Mouse (Mus musculus) embryonic stem cell, embryonic (primary cell): ENCODE results near the gene Gfi1b.

Experiments
- CTCF ChIA-PET, 4 experiments: fragments of 300-600 bp in 2 of 4; fragments of 350-600 bp in 2 of 4; sonication (Branson Sonifier 250); formaldehyde crosslinking; loops; one replicate each; lab custom pipeline; 2022; ENCODE audit warnings: inconsistent platforms in 2 of 4; lab: Charles Lee
- POLR2A ChIA-PET, 4 experiments: fragments of 300-600 bp in 2 of 4; fragments of 350-600 bp in 2 of 4; sonication (Branson Sonifier 250); formaldehyde crosslinking; loops; one replicate each; lab custom pipeline; 2022; ENCODE audit warnings: antibody characterized with exemption in 4 of 4, inconsistent platforms in 1 of 4; lab: Charles Lee

The Gfi1b gene

GRCm38 (mm10) chr2:28597733-28598547 is 23.8 kb downstream of the Gfi1b start:
- ChIA-PET CTCF (interaction anchor here (0.6 to 3.3 kb wide), 25 partner anchors 8 to 129 kb away, joined by 3 to 24 read pairs (median 4); partner anchors contain the start of genes Gfi1b (in 3 of the 4) and Gtf3c5 (in 1 of the 4)), POLR2A (interaction anchor here (0.5 to 3.2 kb wide), 14 partner anchors 9 to 1571 kb away, joined by 3 to 18 read pairs (median 4); partner anchors contain the start of genes Gtf3c5 (in 2 of the 4) and Tsc1 (in 1 of the 4))

DNA sequence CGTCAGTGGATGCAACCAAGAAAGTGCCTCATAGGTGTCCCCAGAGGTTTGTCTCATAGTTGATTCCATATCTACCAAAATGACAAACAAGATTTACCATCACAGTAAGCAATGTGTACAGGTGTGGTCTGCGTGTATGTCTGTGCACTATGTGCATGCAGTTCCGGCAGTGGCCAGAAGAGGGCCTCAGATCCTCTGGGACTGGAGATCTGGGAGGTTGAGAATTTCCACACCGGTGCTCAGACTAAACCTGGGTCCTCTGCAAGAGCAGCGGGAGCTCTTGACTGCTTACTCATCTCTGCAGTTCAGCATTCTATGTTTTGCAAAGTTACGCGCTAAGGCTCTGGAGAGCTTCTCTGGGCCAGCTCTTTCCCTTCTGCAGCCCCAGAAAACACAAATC is 24.8 kb downstream of the Gfi1b start:
- ChIA-PET CTCF (interaction anchor here (0.6 to 3.3 kb wide), 17 partner anchors 10 to 456 kb away, joined by 3 to 24 read pairs (median 4); partner anchors contain the start of genes Gfi1b (in 2 of the 4) and Gtf3c5 (in 1 of the 4)), POLR2A (interaction anchor here in 3 of 4 experiments (0.6 to 3.2 kb wide), 8 partner anchors 10 to 1359 kb away, joined by 3 to 18 read pairs (median 4); partner anchors contain the start of gene Gtf3c5 (in 1 of the 3))

DNA sequence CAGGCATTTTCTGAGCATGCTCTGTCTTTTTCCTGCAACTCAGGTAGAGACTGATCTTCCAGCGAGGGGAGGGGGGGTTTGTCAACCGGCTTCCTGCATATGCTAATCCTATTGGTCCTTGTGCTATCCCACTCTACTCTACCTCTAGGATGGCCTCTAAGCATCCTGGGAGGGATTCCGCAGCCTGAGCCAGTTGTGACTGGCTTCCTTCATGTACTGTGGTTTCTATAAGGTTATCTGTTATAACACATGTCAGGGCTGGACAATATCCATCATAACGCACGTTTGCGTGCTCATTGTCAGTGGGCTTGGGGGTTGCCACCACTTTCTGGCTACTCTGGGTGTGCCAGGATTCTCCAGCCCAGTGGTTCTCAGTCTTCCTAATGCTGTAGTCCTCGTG is 25.8 kb downstream of the Gfi1b start:
- ChIA-PET CTCF (interaction anchor here in 1 of 4 experiments (2.3 kb wide), 1 partner anchor 13 kb away, joined by 9 read pairs; the partner anchor contains the start of gene Gtf3c5), POLR2A (interaction anchor here in 1 of 4 experiments (0.7 kb wide), 1 partner anchor 58 kb away, joined by 3 read pairs; no protein-coding TSS in a partner anchor)

DNA sequence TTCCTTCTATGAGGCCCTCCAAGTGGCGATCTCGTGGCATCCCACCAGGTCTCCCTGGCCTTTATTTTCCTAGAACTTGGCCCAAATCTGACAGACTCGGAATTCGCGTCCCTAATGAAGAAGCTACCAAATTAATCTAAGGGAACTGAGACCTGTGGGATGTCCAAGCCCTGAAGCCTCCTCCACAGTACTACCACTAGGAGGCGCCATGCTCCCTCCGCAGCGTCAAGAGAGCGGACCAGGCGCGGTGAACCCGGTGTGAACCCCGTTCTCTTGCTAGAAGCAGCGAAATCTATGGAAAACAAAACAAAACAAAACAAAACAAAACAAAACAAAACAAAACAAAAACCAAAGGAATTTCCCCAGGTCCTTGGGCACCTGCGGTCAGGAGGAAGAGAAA is 29.0 kb downstream of the Gfi1b start:
- CTCF ChIA-PET, result interaction anchor here (0.6 to 2.9 kb wide), 43 partner anchors 9 to 450 kb away, joined by 3 to 28 read pairs (median 5); partner anchors contain the start of genes Gfi1b (in 4 of the 4), Gtf3c5 (in 4 of the 4) and Ralgds (in 1 of the 4)
- POLR2A ChIA-PET, result interaction anchor here in 3 of 4 experiments (1.0 to 2.4 kb wide), 8 partner anchors 9 to 76 kb away, joined by 3 to 14 read pairs (median 5); partner anchors contain the start of genes Gfi1b (in 2 of the 3), Gtf3c5 (in 2 of the 3) and Tsc1 (in 1 of the 3)

- CTCF ChIA-PET, result interaction anchor here in 3 of 4 experiments (0.9 to 2.7 kb wide), 6 partner anchors 9 to 80 kb away, joined by 3 to 23 read pairs (median 6); partner anchors contain the start of genes Gfi1b (in 1 of the 3) and Gtf3c5 (in 1 of the 3)
- POLR2A ChIA-PET, result interaction anchor here in 2 of 4 experiments (1.2 to 2.4 kb wide), 3 partner anchors 8 to 49 kb away, joined by 3 to 14 read pairs (median 8); partner anchors contain the start of genes Gfi1b (in 1 of the 2), Gtf3c5 (in 1 of the 2) and Tsc1 (in 1 of the 2)
Measured at GRCm38 (mm10) chr2:28591479-28591878, 30.3 kb downstream of the Gfi1b start.

DNA sequence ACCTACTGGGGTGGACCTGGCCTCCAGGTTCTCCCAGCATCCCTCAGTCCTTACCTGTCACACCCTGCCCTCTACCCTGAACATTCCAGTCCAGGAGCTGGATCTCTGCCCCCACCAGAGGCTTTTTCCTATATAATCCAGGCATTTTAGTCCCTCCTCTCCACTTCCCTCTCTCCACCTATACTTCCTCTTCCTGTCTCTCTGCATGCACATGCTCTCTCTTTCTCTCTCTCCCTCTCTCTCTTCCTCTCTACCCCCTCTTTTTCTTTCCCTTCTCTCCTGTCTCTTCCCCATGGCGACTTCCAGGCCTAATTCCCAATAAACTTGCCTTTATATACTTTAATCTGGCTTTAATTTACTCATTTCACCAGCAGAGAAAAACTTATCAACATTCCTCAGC is 33.2 kb downstream of the Gfi1b start:
- POLR2A ChIA-PET, result no interaction called here

GRCm38 (mm10) chr2:28585730-28586129 is 36.1 kb downstream of the Gfi1b start:
- ChIA-PET CTCF (interaction anchor here in 2 of 4 experiments (0.6 to 1.9 kb wide), 7 partner anchors 21 to 168 kb away, joined by 3 to 9 read pairs (median 3); no protein-coding TSS in a partner anchor), POLR2A (interaction anchor here in 1 of 4 experiments (1.1 to 1.6 kb wide), 3 partner anchors 33 to 55 kb away, joined by 3 to 5 read pairs (median 4); partner anchors contain the start of genes Gfi1b and Tsc1)

More for the DNA sequence above, 33.2 kb downstream of the Gfi1b start:
- CTCF ChIA-PET, result interaction anchor here in 1 of 4 experiments (0.5 to 1.0 kb wide), 2 partner anchors 14 to 34 kb away, joined by 6 read pairs; no protein-coding TSS in a partner anchor

DNA sequence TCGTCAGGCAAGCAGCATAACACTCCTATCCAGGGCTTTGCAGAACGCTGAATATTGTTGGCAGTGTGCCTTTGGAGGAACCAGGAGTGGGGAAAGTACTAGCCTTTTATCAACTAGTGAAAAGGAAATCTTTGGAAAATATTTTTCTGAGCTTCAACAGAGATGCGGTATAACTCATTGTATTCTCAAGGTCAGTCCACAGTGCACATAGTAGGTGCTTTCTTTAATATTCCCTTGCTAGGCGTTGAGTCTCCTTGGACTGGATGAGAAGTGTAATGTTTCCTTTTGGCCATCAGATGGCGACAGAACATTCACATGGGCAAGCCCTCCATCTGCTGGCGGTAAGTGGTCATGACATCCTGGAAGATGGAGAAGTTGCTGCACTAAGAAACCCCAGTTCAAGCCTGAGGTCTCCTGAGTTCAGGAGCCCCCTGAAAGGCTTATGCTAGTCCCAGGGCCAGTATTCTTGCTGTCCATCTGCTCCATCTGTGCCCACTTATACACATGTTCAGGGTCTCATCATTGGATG is 36.7 kb downstream of the Gfi1b start:
- ChIA-PET POLR2A (interaction anchor here in 1 of 4 experiments (1.1 to 1.6 kb wide), 3 partner anchors 34 to 56 kb away, joined by 3 to 5 read pairs (median 4); partner anchors contain the start of genes Gfi1b and Tsc1), CTCF (interaction anchor here in 3 of 4 experiments (0.7 to 1.9 kb wide), 7 partner anchors 23 to 513 kb away, joined by 3 to 9 read pairs (median 4); no protein-coding TSS in a partner anchor)

- ChIA-PET POLR2A (interaction anchor here (0.5 to 3.3 kb wide), 53 partner anchors 9 to 674 kb away, joined by 3 to 24 read pairs (median 5); partner anchors contain the start of genes Ralgds (in 3 of the 4), Tsc1 (in 2 of the 4), Ddx31 (in 1 of the 4) and Gfi1b (in 1 of the 4)), CTCF (interaction anchor here (0.6 to 2.8 kb wide), 39 partner anchors 9 to 469 kb away, joined by 3 to 23 read pairs (median 5); partner anchors contain the start of genes Gfi1b (in 3 of the 4), Mrps2 (in 1 of the 4), Ppp1r26 (in 1 of the 4) and Ralgds (in 1 of the 4))
Measured at GRCm38 (mm10) chr2:28583651-28584050, 38.1 kb downstream of the Gfi1b start, which contains the start of gene Gtf3c5. TSS of gene Gtf3c5 (minus strand) at chr2:28583751.

DNA sequence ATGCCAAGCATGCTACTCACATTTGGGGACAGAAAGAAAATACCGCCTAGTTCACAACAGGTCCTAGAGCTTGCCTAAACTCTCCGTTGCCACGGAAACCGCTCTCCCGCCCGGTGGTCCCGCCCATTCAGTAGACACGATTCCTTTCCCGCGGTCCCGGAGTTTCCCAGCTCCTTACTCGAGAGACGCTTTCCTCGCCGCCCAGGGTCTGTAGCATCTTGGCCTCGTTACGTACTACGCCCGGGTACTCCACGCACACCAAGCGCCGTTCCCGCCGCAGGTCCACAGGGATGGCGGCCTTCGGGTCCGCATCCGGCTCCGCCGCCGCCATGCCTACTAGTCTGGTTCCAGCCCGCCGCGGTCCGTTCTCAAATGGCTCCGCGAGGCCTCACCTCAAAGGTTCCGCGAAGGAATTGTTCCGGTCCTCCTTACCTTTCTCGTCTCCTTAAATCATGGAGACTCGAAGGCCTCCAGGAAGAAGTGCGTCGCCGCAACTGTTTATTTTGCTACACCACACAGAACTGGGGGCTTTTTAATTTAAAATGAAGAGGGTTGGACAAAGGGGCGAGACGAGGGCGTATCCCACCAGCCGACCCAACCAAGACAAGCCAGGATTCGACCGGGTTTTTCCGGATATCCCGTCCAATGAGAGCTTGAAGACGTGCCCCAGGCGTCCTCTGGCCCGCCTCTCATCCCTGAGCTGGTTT is 39.0 kb downstream of the Gfi1b start:
- ChIA-PET CTCF (interaction anchor here (0.5 to 2.8 kb wide), 42 partner anchors 10 to 470 kb away, joined by 3 to 23 read pairs (median 5); partner anchors contain the start of genes Gfi1b (in 3 of the 4), Mrps2 (in 1 of the 4), Ppp1r26 (in 1 of the 4) and Ralgds (in 1 of the 4)), POLR2A (interaction anchor here (0.5 to 3.3 kb wide), 63 partner anchors 8 to 674 kb away, joined by 3 to 24 read pairs (median 4); partner anchors contain the start of genes Ralgds (in 3 of the 4), Gfi1b (in 2 of the 4), Tsc1 (in 2 of the 4) and Ddx31 (in 1 of the 4))

GRCm38 (mm10) chr2:28578003-28578402 is 43.8 kb downstream of the Gfi1b start:
- ChIA-PET CTCF (interaction anchor here (0.5 to 3.4 kb wide), 27 partner anchors 9 to 926 kb away, joined by 3 to 21 read pairs (median 4); partner anchors contain the start of genes Cel (in 1 of the 4) and Gfi1b (in 1 of the 4)), POLR2A (interaction anchor here in 2 of 4 experiments (0.7 to 2.2 kb wide), 4 partner anchors 14 to 27 kb away, joined by 3 to 8 read pairs (median 4); partner anchors contain the start of gene Cel (in 2 of the 2))

DNA sequence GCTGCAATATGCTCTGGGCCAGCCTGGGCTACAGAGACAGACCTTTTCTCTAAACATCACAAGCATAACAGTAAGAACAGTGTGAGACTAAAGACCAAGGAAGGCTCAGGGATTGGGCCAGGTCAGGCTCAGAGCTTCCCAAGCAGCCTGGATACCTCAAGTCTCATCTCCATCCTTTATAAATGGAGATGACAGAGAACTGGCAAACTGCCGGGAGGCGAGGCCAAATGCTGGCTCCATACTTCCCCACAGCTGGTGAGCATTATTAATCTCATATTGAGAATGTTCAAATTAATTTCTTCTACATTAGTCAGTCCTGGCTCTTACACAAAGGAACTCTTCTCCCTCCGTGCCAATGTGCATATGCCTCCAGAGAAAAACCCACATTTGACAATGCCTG is 45.0 kb downstream of the Gfi1b start:
- CTCF ChIA-PET, result interaction anchor here (0.5 to 3.4 kb wide), 7 partner anchors 28 to 60 kb away, joined by 3 to 21 read pairs (median 6); partner anchors contain the start of gene Gfi1b (in 1 of the 4)
- POLR2A ChIA-PET, result interaction anchor here in 2 of 4 experiments (1.2 to 2.2 kb wide), 4 partner anchors 13 to 60 kb away, joined by 3 to 8 read pairs (median 4); partner anchors contain the start of gene Cel (in 2 of the 2)

- POLR2A ChIA-PET, result interaction anchor here in 1 of 4 experiments (0.8 kb wide), 1 partner anchor 34 kb away, joined by 3 read pairs; no protein-coding TSS in a partner anchor
- CTCF ChIA-PET, result no interaction called here
Measured at GRCm38 (mm10) chr2:28575341-28575740, 46.4 kb downstream of the Gfi1b start.

GRCm38 (mm10) chr2:28569903-28570302 is 51.9 kb downstream of the Gfi1b start:
- ChIA-PET CTCF (interaction anchor here in 3 of 4 experiments (0.6 to 3.3 kb wide), 4 partner anchors 8 to 75 kb away, joined by 3 to 10 read pairs (median 6); no protein-coding TSS in a partner anchor), POLR2A (interaction anchor here in 1 of 4 experiments (0.9 to 1.6 kb wide), 5 partner anchors 9 to 25 kb away, joined by 3 to 5 read pairs (median 3); partner anchors contain the start of gene Gtf3c5)

GRCm38 (mm10) chr2:28566545-28566944 is 55.2 kb downstream of the Gfi1b start:
- POLR2A ChIA-PET, result interaction anchor here in 1 of 4 experiments (0.7 kb wide), 1 partner anchor 501 kb away, joined by 3 read pairs; no protein-coding TSS in a partner anchor
- CTCF ChIA-PET, result no interaction called here
